Mouse (Mus musculus) ovary, postnatal 36 days (tissue): ENCODE data around the gene Unkl.

Experiments
- DNase-seq: peaks from one replicate; pipeline ENCODE4 v3.0.0; 2022; ENCODE audit warnings: low spot score, mixed read lengths

The Unkl gene

GRCm38 (mm10) chr17:25188150-25189031, at the start of gene Unkl:
TSS of gene Unkl (plus strand) at chr17:25188397.
- DNase-seq: peak; percentile 84

GRCm38 (mm10) chr17:25138803-25139202, 49.4 kb upstream of the Unkl start:
- DNase-seq: no peak

DNA sequence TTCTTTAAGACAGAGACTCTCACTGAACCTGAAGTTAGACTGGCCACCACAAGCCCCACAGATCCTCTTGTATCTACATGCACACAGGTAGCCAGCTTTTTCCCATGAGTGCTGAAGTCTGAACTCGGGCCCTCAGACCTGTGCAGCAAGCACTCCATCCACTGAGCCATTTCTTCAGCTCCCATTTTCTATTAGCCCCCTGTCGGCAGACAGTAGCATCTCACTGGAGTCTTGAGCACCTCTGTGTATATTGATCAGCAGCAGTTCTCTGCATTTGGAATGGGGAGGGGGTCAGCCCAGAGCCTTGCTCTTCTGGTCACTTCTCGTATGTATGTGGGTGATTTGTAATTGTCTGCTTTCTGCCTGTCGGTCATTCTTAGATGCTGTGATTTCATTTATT, 48.2 kb upstream of the Unkl start:
- no peak for DNase-seq

- no peak for DNase-seq
Measured at GRCm38 (mm10) chr17:25162161-25162560, 26.0 kb upstream of the Unkl start, which contains the start of gene Ccdc154. TSS of gene Ccdc154 (plus strand) at chr17:25162461.

DNA sequence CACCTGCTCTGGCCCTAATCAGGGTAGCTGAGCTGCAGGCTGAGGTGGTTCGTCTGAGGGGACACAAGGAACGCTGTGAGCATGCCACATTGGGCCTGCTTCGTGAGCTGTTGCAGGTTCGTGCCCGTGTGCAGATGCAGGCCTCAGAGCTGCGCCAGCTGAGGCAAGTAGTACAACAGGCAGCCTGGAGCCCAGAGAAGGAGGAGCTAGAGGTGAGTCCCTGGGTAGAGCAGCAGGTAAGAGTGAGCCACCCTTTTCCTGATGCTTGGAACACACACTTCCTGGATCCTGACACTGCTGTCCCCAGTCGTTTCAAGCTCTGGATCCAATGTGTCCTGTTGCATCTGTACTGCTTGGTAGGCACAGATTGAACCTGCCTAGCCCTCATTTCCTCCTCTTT, 24.8 kb upstream of the Unkl start:
- no peak for DNase-seq

DNA sequence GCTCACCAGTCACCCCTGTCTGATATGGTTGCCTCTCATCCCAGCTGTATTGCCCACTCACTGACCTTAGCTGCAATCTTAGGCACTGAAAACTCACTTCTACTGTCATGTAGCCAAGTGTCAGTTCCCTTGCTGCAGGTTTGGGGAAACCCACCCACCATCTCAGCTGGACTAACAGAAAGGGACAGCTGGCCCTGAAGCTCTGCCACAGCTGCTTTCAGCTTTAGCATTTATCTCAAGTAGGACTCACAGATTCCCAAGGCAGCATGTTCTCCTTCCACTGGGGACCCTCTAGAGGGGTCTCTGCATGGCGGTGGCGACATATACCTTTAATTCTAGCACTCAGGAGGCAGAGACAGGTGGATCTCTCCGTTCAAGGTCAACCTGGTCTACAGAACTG, 23.4 kb upstream of the Unkl start:
- no peak for DNase-seq

DNA sequence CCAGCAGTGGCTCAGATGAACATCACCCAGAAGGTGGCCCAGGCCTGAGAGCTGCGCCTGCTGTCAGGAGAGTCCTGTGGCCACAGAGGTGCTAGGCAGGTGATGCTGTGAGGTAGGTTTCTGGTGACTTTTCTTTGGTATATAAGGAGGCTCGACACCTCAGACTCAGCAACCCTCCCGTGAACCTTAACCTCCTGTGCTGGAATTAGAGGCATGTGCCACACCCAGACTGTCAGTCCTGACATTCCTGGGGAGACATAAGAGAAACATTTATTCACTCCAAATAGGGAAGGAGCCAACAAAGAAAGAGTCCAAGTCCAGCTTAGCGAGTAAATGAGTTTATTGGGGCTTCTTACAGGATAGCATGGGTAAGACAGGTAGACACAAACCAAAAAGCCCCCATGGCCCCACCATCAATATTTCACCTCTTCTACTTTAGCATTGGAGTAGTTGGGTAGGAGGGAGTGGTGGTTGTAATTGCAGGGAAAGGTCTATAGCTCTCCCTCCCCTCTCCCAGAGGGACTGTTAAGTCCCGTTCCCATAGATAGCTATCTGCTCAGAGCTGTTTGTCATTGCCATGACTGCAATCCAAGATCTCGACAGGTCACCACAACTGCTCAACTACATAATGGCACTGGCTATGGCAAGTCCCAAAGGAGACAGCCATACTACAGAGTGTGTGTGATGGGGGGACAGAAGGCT, 22.1 kb upstream of the Unkl start:
- DNase-seq: no peak

DNA sequence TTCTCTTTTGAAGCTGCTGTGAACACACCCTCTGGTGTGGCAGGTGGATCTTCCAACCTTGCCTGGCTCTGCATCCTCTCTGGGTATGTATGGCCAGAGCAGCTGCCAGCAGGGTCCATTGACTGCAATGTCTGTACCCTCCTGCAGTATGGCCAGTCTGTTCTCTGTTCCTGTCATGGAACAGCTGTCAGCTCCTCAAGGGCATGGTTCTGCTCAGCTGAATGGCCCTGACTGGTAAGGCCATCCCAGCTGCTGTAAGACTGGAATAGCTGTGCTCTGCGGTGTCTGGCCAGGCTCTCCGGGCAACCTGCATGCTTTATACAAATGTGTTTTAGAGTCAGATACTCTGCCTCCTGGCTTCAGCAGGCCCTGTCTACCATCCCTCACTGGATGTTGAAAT, 18.5 kb upstream of the Unkl start:
- DNase-seq: no peak

DNA sequence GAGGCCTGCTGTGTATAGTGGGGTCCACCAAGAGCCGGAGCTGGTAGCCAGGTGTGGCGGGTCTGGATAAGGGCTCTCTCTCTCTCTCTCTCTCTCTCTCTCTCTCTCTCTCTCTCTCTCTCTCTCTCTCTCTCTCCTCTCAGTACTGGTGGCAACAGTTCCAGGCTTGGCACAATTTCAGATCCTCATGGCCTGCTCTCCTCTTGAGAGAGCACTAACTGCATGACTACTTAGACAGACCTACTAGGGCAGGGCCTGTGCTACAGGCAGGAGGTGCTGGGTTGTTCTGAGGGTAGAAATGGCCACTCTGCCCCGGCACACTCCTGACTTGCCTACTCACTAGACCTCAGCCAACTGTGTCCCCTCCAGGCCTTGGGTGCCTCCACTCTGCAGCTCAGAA, 15.6 kb upstream of the Unkl start:
- no peak for DNase-seq

DNA sequence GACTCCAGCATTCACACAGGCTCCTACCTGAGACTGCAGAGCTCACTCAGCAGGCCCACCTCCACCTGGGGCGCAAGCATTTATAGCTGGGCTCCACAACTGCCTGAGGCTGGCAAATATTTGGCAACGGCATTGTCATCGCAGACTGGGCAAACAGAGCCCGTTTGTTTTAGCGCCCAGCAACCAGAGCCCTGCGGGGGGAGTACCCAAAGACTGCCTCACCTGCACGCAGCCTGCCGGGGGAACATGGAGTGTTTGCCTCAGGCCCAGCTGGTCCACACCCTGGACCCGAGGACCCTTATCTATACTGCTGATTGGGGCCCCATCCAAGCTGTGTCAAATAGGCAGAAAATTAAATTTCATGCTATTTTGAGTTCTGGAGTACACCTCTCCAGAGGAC, 12.8 kb upstream of the Unkl start, which contains the start of gene Gm38655:
Gene Gm38655 (minus strand): TSS at position 61 of the 400 bp plus-strand sequence.
- DNase-seq: no peak

DNA sequence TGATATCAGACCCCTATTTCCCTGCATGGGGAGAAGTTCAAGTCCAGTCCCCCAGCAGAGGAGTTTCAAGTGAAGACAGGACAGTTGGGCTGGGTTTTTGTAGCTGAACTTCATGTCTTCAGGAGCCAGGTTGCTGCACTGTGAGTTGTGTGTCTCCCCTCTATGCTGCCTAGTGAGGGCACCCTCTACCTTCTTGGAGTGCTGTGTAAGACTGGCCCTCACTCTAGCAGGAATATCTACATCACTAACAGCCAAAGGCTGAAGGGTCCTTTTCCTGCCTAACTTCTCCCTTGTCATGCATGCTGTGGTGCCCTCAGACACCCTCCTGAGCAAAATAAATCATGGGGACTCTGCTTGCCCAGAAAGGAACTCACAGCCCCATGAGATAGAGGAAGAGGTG, 5.0 kb upstream of the Unkl start:
- no peak for DNase-seq

- peak; percentile 95 for DNase-seq
Measured at GRCm38 (mm10) chr17:25184129-25184691, 4.0 kb upstream of the Unkl start, which contains the start of gene BC003965. TSS of gene BC003965 (plus strand) at chr17:25184554.

DNA sequence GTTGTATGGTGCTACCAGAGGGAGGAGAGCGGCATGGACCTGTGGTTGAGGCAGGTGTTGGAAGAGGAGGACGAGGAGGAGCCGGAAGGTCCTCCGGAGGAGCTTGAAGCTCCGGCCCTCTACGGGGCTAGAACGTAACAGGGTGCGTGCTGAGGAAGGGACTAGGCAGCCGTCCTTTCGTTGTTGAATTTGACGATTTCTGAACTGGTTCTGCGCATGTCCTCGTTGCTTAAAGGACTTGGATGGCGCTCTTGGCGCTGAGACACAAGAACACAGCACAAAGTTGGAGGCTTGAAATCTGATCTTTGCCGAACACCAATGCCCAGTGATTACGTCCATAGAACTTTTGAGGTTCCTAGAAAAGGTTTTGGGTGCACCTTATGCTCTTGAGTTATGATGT, 3.2 kb upstream of the Unkl start:
- no peak for DNase-seq

DNA sequence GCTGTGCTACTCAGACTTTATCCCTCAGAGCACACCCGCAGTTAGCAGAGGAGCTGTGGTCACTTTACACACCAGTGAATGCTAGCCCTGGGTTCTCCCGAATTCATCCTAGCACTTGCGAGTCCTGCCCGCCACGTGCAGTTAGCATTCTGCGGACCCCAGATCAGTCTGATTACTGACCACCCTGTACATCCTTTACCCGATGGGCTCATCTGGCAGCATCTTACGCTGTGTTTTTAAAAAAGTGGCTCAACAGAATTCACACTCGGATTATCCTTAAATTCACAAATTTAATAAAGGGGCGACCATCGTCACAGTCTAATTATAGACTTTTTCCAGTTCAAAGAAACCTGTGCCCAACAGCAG, 430 bp upstream of the Unkl start:
- DNase-seq: no peak

GRCm38 (mm10) chr17:25189091-25189490, 894 bp downstream of the Unkl start:
- DNase-seq: no peak

DNA sequence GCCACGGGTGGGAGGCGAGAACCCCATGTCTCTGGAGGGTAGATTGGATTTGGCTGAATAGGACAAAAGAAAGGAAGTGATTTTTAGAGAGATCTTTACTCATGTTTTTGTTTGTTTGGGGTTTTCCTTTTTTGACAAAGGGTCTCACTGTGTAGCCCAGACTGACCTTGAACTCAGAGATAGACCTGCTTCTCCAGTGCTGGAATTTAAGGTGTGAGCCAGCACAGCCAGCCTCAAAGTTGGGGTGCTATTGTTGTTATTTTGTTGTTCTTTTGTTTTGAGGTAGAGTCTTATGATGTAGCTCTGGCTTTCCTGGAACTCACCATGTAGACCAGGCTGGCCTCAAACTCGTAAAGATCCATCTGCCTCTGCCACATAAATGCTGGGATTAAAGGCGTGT, 14.2 kb downstream of the Unkl start:
- no peak for DNase-seq

GRCm38 (mm10) chr17:25210006-25210405, 21.8 kb downstream of the Unkl start:
- DNase-seq: no peak

DNA sequence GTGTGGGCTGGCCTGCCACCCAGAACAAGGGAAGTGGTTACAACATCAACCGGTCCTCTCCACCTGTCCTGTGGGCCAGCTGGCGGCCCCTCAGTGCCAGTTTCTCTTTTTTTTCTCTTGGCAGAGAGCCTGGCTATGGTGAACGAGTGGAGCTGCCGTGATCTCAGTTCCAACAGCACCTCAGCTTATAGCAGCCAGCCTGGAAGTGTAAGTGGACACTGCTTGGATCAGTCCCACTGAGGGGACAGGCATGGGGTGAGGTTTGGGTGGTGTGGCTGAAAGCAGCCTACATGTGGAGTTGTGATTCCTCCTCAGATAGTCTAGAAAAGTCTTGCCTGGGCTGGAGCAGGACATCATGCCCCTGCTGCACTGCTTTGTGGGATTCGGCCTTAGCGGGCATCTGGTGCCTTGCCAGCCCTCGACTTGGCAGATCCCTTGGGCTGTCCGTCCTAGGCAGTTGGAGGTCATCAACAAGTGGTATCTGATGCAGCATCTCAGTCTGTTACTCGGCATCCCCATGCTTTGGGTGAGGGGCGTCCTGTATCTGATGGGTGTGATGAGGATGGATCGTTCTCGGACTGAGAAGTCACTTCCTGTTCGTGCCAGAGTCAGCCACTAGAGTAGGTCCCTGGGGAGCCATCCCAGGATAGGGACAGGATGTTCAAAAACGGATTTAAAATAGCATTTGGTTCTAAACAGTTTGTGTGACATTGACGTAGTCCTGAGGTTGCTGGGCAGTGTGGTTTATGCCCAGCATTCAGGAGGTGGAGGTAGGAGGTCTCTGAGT, 22.7 kb downstream of the Unkl start:
- no peak for DNase-seq

GRCm38 (mm10) chr17:25211705-25212104, 23.5 kb downstream of the Unkl start:
- DNase-seq: no peak

DNA sequence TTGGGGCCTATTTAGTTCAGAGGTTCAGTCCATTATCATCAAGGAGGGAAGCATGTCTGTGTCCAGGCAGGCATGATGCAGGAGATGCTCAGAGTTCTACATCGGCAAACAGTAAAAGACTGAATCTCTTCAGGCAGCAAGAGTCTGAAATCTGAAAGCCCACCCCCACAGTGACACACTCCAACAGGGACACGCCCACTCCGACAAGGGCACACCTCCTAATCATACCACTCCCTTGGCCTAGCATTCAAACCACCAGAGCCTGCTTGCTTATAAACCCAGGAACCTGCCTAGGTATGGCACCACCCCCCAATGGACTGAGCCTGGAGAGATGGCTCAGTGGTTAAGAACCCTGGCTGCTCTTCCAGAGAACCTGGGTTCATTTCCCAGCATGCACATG, 27.2 kb downstream of the Unkl start:
- no peak for DNase-seq

- DNase-seq: no peak
Measured at GRCm38 (mm10) chr17:25218967-25219366, 30.8 kb downstream of the Unkl start.
